Mouse (Mus musculus): ENCODE measurements at regions not wholly inside any gene's neighbourhood (a gene's known extent, or its start where the extent isn't known, plus 50 kb on each side); places are given as distances from the start of the nearest gene placed in this dataset.

- no peaks in the 10 kb centered on the region for H3K36me3 ChIP-seq
- no peaks in the 10 kb centered on the region for H3K27me3 ChIP-seq
- H3K4me2 ChIP-seq: no peak overlapping the region
- no peak overlapping the region for H3K27ac ChIP-seq
- WGBS: 82% methylated on average over 4 of the region's 4 CpGs
- ATAC-seq (ENCODE audit: insufficient number of reproducible peaks, insufficient read depth, low FRiP score, low TSS enrichment, low read depth): no peak
- H3K4me1 ChIP-seq: no peaks in the 10 kb centered on the region
- no peaks in the 10 kb centered on the region for H3K9me3 ChIP-seq
- H3K4me3 ChIP-seq: no peak overlapping the region
- no peak overlapping the region for H3K9ac ChIP-seq
Observed at GRCm38 (mm10) chr3:127966214-127966613, 70.1 kb upstream of the Fam241a start.

GRCm38 (mm10) chr3:127958919-127959684 lies 63.0 kb upstream of the Fam241a start:
- no peak for ATAC-seq (ENCODE audit: insufficient number of reproducible peaks, insufficient read depth, low FRiP score, low TSS enrichment, low read depth)
- H3K4me1 ChIP-seq: no peaks in the 10 kb centered on the region
- H3K36me3 ChIP-seq: no peaks in the 10 kb centered on the region
- H3K9me3 ChIP-seq: no peaks in the 10 kb centered on the region
- H3K9ac ChIP-seq: no peak overlapping the region
- H3K4me2 ChIP-seq: no peak overlapping the region
- 31% methylated on average over 13 of the region's 13 CpGs for WGBS
- H3K4me3 ChIP-seq: no peak overlapping the region
- H3K27ac ChIP-seq: no peak overlapping the region
- H3K27me3 ChIP-seq: no peaks in the 10 kb centered on the region

- Histone ChIP-seq H3K27me3 (no peaks in the 10 kb centered on the region), H3K4me3 (no peak overlapping the region)
Observed at GRCm38 (mm10) chr3:127954856-127955255, 58.7 kb upstream of the Fam241a start.

GRCm38 (mm10) chr3:127953610-127954009 lies 57.5 kb upstream of the Fam241a start:
- no peaks in the 10 kb centered on the region for H3K9me3 ChIP-seq
- no peak overlapping the region for H3K27ac ChIP-seq
- H3K27me3 ChIP-seq: no peaks in the 10 kb centered on the region; the same call in 1 of the 2 replicates
- no peaks in the 10 kb centered on the region for H3K4me1 ChIP-seq
- no peaks in the 10 kb centered on the region for H3K36me3 ChIP-seq
- H3K4me2 ChIP-seq: no peak overlapping the region
- H3K4me3 ChIP-seq: no peak overlapping the region
- no peak for ATAC-seq (ENCODE audit: insufficient number of reproducible peaks, insufficient read depth, low FRiP score, low TSS enrichment, low read depth)
- no peak overlapping the region for H3K9ac ChIP-seq
- WGBS: 86% methylated on average over 4 of the region's 4 CpGs

More at GRCm38 (mm10) chr3:127954856-127955255, 58.7 kb upstream of the Fam241a start:
- Histone ChIP-seq H3K9me3 (no peaks in the 10 kb centered on the region), H3K36me3 (no peaks in the 10 kb centered on the region), H3K4me2 (no peak overlapping the region), H3K9ac (no peak overlapping the region), H3K4me1 (no peaks in the 10 kb centered on the region), H3K27ac (no peak overlapping the region)
- 95% methylated on average over 4 of the region's 4 CpGs for WGBS
- ATAC-seq (ENCODE audit: insufficient number of reproducible peaks, insufficient read depth, low FRiP score, low TSS enrichment, low read depth): no peak

- Histone ChIP-seq H3K27ac (no peak overlapping the region), H3K4me2 (no peak overlapping the region), H3K36me3 (no peaks in the 10 kb centered on the region), H3K4me3 (no peak overlapping the region), H3K9ac (no peak overlapping the region), H3K4me1 (no peaks in the 10 kb centered on the region), H3K27me3 (peaks cover 7% of the 10 kb centered on the region), H3K9me3 (no peaks in the 10 kb centered on the region)
- WGBS: 41% methylated on average over 6 of the region's 6 CpGs
- no peak for ATAC-seq (ENCODE audit: insufficient number of reproducible peaks, insufficient read depth, low FRiP score, low TSS enrichment, low read depth)
Observed at GRCm38 (mm10) chr3:127948898-127949620, 52.9 kb upstream of the Fam241a start.

GRCm38 (mm10) chr3:127948326-127948725 lies 52.2 kb upstream of the Fam241a start:
- H3K36me3 ChIP-seq: no peaks in the 10 kb centered on the region
- no peaks in the 10 kb centered on the region for H3K4me1 ChIP-seq
- no peak for ATAC-seq (ENCODE audit: insufficient number of reproducible peaks, insufficient read depth, low FRiP score, low TSS enrichment, low read depth)
- H3K4me2 ChIP-seq: no peak overlapping the region
- H3K27ac ChIP-seq: no peak overlapping the region
- H3K9me3 ChIP-seq: no peaks in the 10 kb centered on the region
- 78% methylated on average over 5 of the region's 5 CpGs for WGBS
- no peak overlapping the region for H3K4me3 ChIP-seq
- no peak overlapping the region for H3K9ac ChIP-seq
- peaks cover 7% of the 10 kb centered on the region for H3K27me3 ChIP-seq
